Mouse (Mus musculus) embryonic stem cell, embryonic (primary cell): ENCODE results near the gene Foxe3.
"Not testable (repeated sequence)": the region's sequence is repeated elsewhere in the genome, so short reads cannot be mapped to it uniquely, and the experiment has no call there.

Experiments used
- CTCF ChIA-PET, 4 experiments: fragments of 300-600 bp in 2 of 4; fragments of 350-600 bp in 2 of 4; sonication (Branson Sonifier 250); formaldehyde crosslinking; loops; one replicate each; lab custom pipeline; 2022; ENCODE audit warnings: inconsistent platforms in 2 of 4; lab: Charles Lee
- POLR2A ChIA-PET, 4 experiments: fragments of 300-600 bp in 2 of 4; fragments of 350-600 bp in 2 of 4; sonication (Branson Sonifier 250); formaldehyde crosslinking; loops; one replicate each; lab custom pipeline; 2022; ENCODE audit warnings: antibody characterized with exemption in 4 of 4, inconsistent platforms in 1 of 4; lab: Charles Lee

The Foxe3 gene

GRCm38 (mm10) chr4:114925917-114926312 lies at the start of gene Foxe3:
Gene Foxe3, minus strand, starts transcription at chr4:114926013.
- CTCF ChIA-PET = interaction anchor here (0.6 to 1.9 kb wide), 4 partner anchors 17 to 858 kb away, joined by 5 to 10 read pairs (median 6); partner anchors contain the start of gene Foxd2 (in 3 of the 4)

GRCm38 (mm10) chr4:114973229-114973740 lies 47.5 kb upstream of the Foxe3 start:
- POLR2A ChIA-PET = interaction anchor here in 2 of 4 experiments (1.3 to 1.8 kb wide), 2 partner anchors 26 kb away, joined by 5 read pairs; partner anchors contain the start of gene Stil (in 2 of the 2)
- CTCF ChIA-PET = no interaction called here

More at GRCm38 (mm10) chr4:114925917-114926312, at the start of gene Foxe3:
- POLR2A ChIA-PET = interaction anchor here in 1 of 4 experiments (0.7 kb wide), 1 partner anchor 46 kb away, joined by 3 read pairs; no protein-coding TSS in a partner anchor

- CTCF ChIA-PET = interaction anchor here in 3 of 4 experiments (0.6 kb wide), 3 partner anchors 28 to 305 kb away, joined by 3 to 5 read pairs (median 3); no protein-coding TSS in a partner anchor
These were observed 44.9 kb upstream of the Foxe3 start for GRCm38 (mm10) chr4:114970736-114971135.

GRCm38 (mm10) chr4:114960881-114961280 lies 35.1 kb upstream of the Foxe3 start:
- POLR2A ChIA-PET, CTCF ChIA-PET: not testable (repeated sequence)

More at GRCm38 (mm10) chr4:114970736-114971135, 44.9 kb upstream of the Foxe3 start:
- POLR2A ChIA-PET = no interaction called here

GRCm38 (mm10) chr4:114959533-114959932 lies 33.7 kb upstream of the Foxe3 start:
- ChIA-PET CTCF (interaction anchor here in 1 of 4 experiments (0.7 kb wide), 1 partner anchor 12 kb away, joined by 4 read pairs; no protein-coding TSS in a partner anchor), POLR2A (interaction anchor here in 1 of 4 experiments (1.9 kb wide), 1 partner anchor 40 kb away, joined by 5 read pairs; the partner anchor contains the start of gene Stil)

- POLR2A ChIA-PET = interaction anchor here in 1 of 4 experiments (1.9 kb wide), 1 partner anchor 41 kb away, joined by 5 read pairs; the partner anchor contains the start of gene Stil
- CTCF ChIA-PET = no interaction called here
These were observed 33.0 kb upstream of the Foxe3 start for GRCm38 (mm10) chr4:114958786-114959185.

- POLR2A ChIA-PET = interaction anchor here in 1 of 4 experiments (1.9 kb wide), 1 partner anchor 41 kb away, joined by 5 read pairs; the partner anchor contains the start of gene Stil
- CTCF ChIA-PET = no interaction called here
These were observed 32.4 kb upstream of the Foxe3 start for GRCm38 (mm10) chr4:114958231-114958630.

GRCm38 (mm10) chr4:114957403-114957802 lies 31.6 kb upstream of the Foxe3 start:
- ChIA-PET CTCF (no interaction called here), POLR2A (interaction anchor here in 1 of 4 experiments (0.9 kb wide), 1 partner anchor 9 kb away, joined by 3 read pairs; no protein-coding TSS in a partner anchor)

GRCm38 (mm10) chr4:114953172-114953571 lies 27.4 kb upstream of the Foxe3 start:
- ChIA-PET CTCF (interaction anchor here in 1 of 4 experiments (0.7 kb wide), 1 partner anchor 46 kb away, joined by 7 read pairs; no protein-coding TSS in a partner anchor), POLR2A (no interaction called here)

GRCm38 (mm10) chr4:114947852-114948481 lies 22.2 kb upstream of the Foxe3 start:
- POLR2A ChIA-PET = no interaction called here

GRCm38 (mm10) chr4:114947395-114947794 lies 21.6 kb upstream of the Foxe3 start:
- ChIA-PET POLR2A (interaction anchor here in 2 of 4 experiments (0.6 kb wide), 2 partner anchors 52 to 179 kb away, joined by 3 read pairs; partner anchors contain the start of gene Stil (in 1 of the 2)), CTCF (interaction anchor here (0.6 to 2.2 kb wide), 18 partner anchors 8 to 299 kb away, joined by 3 to 11 read pairs (median 3); partner anchors contain the start of gene Foxd2 (in 1 of the 4))

More at GRCm38 (mm10) chr4:114947852-114948481, 22.2 kb upstream of the Foxe3 start:
- CTCF ChIA-PET = interaction anchor here in 3 of 4 experiments (0.6 to 2.2 kb wide), 14 partner anchors 9 to 300 kb away, joined by 3 to 11 read pairs (median 3); partner anchors contain the start of gene Foxd2 (in 1 of the 3)

- CTCF ChIA-PET = interaction anchor here in 3 of 4 experiments (0.6 to 2.2 kb wide), 9 partner anchors 9 to 298 kb away, joined by 3 to 11 read pairs (median 5); partner anchors contain the start of gene Foxd2 (in 1 of the 3)
- POLR2A ChIA-PET = interaction anchor here in 2 of 4 experiments (0.7 to 0.8 kb wide), 2 partner anchors 9 to 31 kb away, joined by 3 read pairs; no protein-coding TSS in a partner anchor
These were observed 20.6 kb upstream of the Foxe3 start for GRCm38 (mm10) chr4:114946416-114946815.

GRCm38 (mm10) chr4:114945021-114945420 lies 19.2 kb upstream of the Foxe3 start:
- ChIA-PET POLR2A (interaction anchor here in 1 of 4 experiments (0.7 kb wide), 1 partner anchor 144 kb away, joined by 3 read pairs; the partner anchor contains the start of gene Pdzk1ip1), CTCF (interaction anchor here in 1 of 4 experiments (1.0 kb wide), 1 partner anchor 32 kb away, joined by 4 read pairs; no protein-coding TSS in a partner anchor)

GRCm38 (mm10) chr4:114942583-114942982 lies 16.8 kb upstream of the Foxe3 start:
- ChIA-PET POLR2A (no interaction called here), CTCF (interaction anchor here in 1 of 4 experiments (0.6 kb wide), 1 partner anchor 34 kb away, joined by 3 read pairs; the partner anchor contains the start of gene Foxd2)

GRCm38 (mm10) chr4:114942112-114942511 lies 16.3 kb upstream of the Foxe3 start:
- POLR2A ChIA-PET = no interaction called here
- CTCF ChIA-PET = interaction anchor here in 1 of 4 experiments (0.9 kb wide), 1 partner anchor 253 kb away, joined by 4 read pairs; no protein-coding TSS in a partner anchor

- CTCF ChIA-PET = interaction anchor here in 2 of 4 experiments (0.5 to 0.9 kb wide), 2 partner anchors 105 to 252 kb away, joined by 4 read pairs; no protein-coding TSS in a partner anchor
- POLR2A ChIA-PET = no interaction called here
These were observed 15.5 kb upstream of the Foxe3 start for GRCm38 (mm10) chr4:114941311-114941710.

GRCm38 (mm10) chr4:114938248-114938647 lies 12.4 kb upstream of the Foxe3 start:
- ChIA-PET CTCF (interaction anchor here in 1 of 4 experiments (0.5 kb wide), 1 partner anchor 298 kb away, joined by 9 read pairs; no protein-coding TSS in a partner anchor), POLR2A (no interaction called here)

- ChIA-PET POLR2A (interaction anchor here in 2 of 4 experiments (0.7 to 1.1 kb wide), 2 partner anchors 8 to 1001 kb away, joined by 3 read pairs; no protein-coding TSS in a partner anchor), CTCF (no interaction called here)
These were observed 11.7 kb upstream of the Foxe3 start for GRCm38 (mm10) chr4:114937459-114938047.
